Mouse (Mus musculus) forebrain, embryonic 12.5 days (tissue): ENCODE measurements around the gene Ggcx. TPM values are rescaled to one million over a fixed set of nuclear protein-coding genes. Genes with fewer than 3 reads are reported as not detected.

ENCODE experiments used
- ATAC-seq: fragments of 200-750 bp; cut with Nextera tagmentation; 2 replicates; pipeline ENCODE4 v1.8.0; 2017; ENCODE audit warnings: moderate TSS enrichment; ENCODE audit not compliant: low FRiP score
- H3K27ac ChIP-seq: fragments of 300-500 bp; sonication (generic); 2 replicates; pipeline ENCODE4 v1.5.1; 2016; ENCODE audit warnings: mild to moderate bottlenecking
- H3K27me3 ChIP-seq: fragments of 300-500 bp; sonication (generic); 2 replicates; pipeline ENCODE4 v1.6.1; 2016; ENCODE audit warnings: mild to moderate bottlenecking
- H3K36me3 ChIP-seq: fragments of 300-500 bp; sonication (generic); replicated peaks from 2 replicates; pipeline ENCODE4 v1.6.1; 2016; ENCODE audit warnings: mild to moderate bottlenecking
- H3K4me1 ChIP-seq: fragments of 300-500 bp; sonication (generic); 2 replicates; pipeline ENCODE4 v1.6.1; 2016
- H3K4me2 ChIP-seq: fragments of 300-500 bp; sonication (generic); 2 replicates; pipeline ENCODE4 v1.6.1; 2016; ENCODE audit warnings: mild to moderate bottlenecking, moderate library complexity
- H3K4me3 ChIP-seq: fragments of 300-500 bp; sonication (generic); replicated peaks from 2 replicates; pipeline ENCODE4 v1.5.1; 2016; ENCODE audit warnings: mild to moderate bottlenecking
- H3K9ac ChIP-seq: fragments of 300-500 bp; sonication (generic); 2 replicates; pipeline ENCODE4 v1.6.1; 2016; ENCODE audit warnings: mild to moderate bottlenecking
- H3K9me3 ChIP-seq: fragments of 300-500 bp; sonication (generic); 2 replicates; pipeline ENCODE4 v1.6.1; 2016
- WGBS: fragments of 180-500 bp; shearing (Covaris S2); methylation state at CpG from one replicate; pipeline ENCODE4 v1.1.7; 2016; 5-methylcytosine and 5-hydroxymethylcytosine counted together
- polyA plus RNA-seq: library from polyadenylated mRNA; unstranded; fragments of >200 nt; fragmentation: Nextera tagmentation; extraction: Ambion mirVana; gene quantifications from 2 replicates; pipeline ENCODE4 v1.2.1, GENCODE M21; 2016

Gene Ggcx
- polyA plus RNA-seq = 19.1 and 19.8 TPM in 2 replicates

GRCm38 (mm10) chr6:72414076-72414756, at the start of gene Ggcx:
Ggcx (plus strand) TSS chr6:72414308.
- Histone ChIP-seq H3K4me3 (peak within 1 kb of the TSS; percentile 78), H3K36me3 (peaks cover 16% of the 10 kb centered on the region), H3K9me3 (no peaks in the 10 kb centered on the region), H3K4me1 (peaks cover 18% of the 10 kb centered on the region), H3K27ac (no peak within 1 kb of the TSS), H3K9ac (peak within 1 kb of the TSS; percentile 83), H3K4me2 (peak within 1 kb of the TSS; percentile 81), H3K27me3 (0 out of 2 replicates have a peak, but pooled peaks cover 4% of the 10 kb centered on the region)
- 2% methylated on average over 33 of the region's 33 CpGs for WGBS
- ATAC-seq = peak; percentile 97

DNA sequence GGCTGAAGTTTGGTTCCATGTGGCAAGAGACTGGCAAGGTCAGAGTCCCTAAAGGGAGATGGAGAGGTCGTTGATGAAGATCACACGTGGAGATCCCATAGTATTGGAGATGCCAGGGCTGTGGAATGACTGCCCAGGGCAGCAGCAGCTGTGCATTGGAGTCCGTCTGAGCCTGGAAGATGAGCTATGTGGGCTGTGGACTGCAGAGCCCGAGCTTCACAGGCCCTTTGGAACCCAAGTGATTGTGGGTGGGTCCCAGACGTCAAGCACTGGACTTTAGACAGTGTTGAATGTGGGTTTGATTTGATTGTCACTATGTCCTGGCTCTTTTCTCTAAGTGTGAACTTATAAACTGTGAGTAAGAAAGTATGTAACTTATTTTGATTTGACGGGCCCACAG, 49.1 kb upstream of the Ggcx start:
- peaks cover 6% of the 10 kb centered on the region; the same call in 1 of the 2 replicates for H3K27me3 ChIP-seq
- H3K36me3 ChIP-seq = peaks cover 7% of the 10 kb centered on the region
- H3K27ac ChIP-seq = no peak overlapping the region
- H3K9ac ChIP-seq = no peak overlapping the region
- no peak overlapping the region for H3K4me3 ChIP-seq
- no peaks in the 10 kb centered on the region for H3K9me3 ChIP-seq
- no peak overlapping the region for H3K4me2 ChIP-seq
- ATAC-seq = no peak
- WGBS = 77% methylated on average over 6 of the region's 6 CpGs
- peaks cover 18% of the 10 kb centered on the region for H3K4me1 ChIP-seq

DNA sequence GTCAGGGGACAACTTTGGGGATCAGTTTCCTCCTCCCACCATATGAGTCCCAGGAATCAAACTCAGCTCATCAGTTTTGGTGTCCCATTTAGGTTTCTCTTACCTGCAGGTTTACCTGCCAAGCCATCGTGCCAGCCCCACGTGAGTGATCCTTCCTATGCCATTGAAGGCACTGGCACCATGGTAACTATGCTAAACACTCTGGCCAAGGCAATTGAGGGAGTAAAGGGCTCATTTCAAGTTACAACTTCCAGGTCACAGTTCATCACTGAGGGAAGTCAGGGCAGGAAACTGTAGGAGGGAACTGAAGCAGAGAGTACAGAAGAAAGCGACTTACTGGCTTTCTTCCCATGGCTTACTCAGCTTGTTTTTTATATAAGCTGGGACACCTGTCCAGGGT, 47.8 kb upstream of the Ggcx start:
- Histone ChIP-seq H3K27me3 (peaks cover 6% of the 10 kb centered on the region; the same call in 1 of the 2 replicates), H3K9ac (no peak overlapping the region), H3K4me2 (no peak overlapping the region), H3K4me1 (peaks cover 10% of the 10 kb centered on the region), H3K9me3 (no peaks in the 10 kb centered on the region), H3K4me3 (no peak overlapping the region), H3K36me3 (no peaks in the 10 kb centered on the region), H3K27ac (no peak overlapping the region)
- 60% methylated on average over 3 of the region's 3 CpGs for WGBS
- ATAC-seq = no peak

- no peak for ATAC-seq
- H3K36me3 ChIP-seq = no peaks in the 10 kb centered on the region
- WGBS = 78% methylated on average over 4 of the region's 4 CpGs
- H3K27me3 ChIP-seq = peaks cover 6% of the 10 kb centered on the region; the same call in 1 of the 2 replicates
- no peak within 1 kb of the TSS for H3K9ac ChIP-seq
- 0 out of 2 replicates have a peak, but pooled peaks cover 4% of the 10 kb centered on the region for H3K4me1 ChIP-seq
- no peaks in the 10 kb centered on the region for H3K9me3 ChIP-seq
- H3K4me3 ChIP-seq = no peak within 1 kb of the TSS
- H3K27ac ChIP-seq = no peak within 1 kb of the TSS
- H3K4me2 ChIP-seq = no peak within 1 kb of the TSS
Observed at GRCm38 (mm10) chr6:72366844-72367443, 47.2 kb upstream of the Ggcx start, which contains the start of gene Rnf181. Rnf181 (minus strand) TSS chr6:72366956.

DNA sequence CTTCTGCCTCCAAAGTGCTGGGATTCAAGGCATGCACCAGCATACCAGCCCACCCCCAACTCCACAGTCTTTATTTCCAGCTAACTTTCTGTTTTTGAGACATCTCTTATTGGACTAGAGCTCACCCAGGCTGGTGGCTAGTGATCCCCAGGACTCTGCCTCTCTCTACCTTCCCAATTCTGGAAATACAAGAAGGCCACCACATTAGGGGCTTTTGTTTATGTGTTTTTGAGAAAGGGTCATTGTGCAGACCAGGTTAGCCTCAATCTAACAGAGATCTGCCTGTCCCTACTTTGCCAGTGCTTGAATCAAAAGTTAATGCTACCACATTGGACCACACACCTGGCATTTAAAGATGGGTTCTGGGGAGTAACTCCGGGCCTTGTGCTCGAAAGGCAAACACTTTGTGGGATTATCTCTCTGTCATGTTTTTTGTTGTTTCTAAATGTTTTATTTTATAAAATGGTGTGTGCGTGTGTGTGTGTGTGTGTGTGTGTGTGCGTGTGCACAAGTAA, 46.6 kb upstream of the Ggcx start:
- no peak overlapping the region for H3K9ac ChIP-seq
- H3K4me1 ChIP-seq = 0 out of 2 replicates have a peak, but pooled peaks cover 4% of the 10 kb centered on the region
- no peaks in the 10 kb centered on the region for H3K36me3 ChIP-seq
- ATAC-seq = no peak
- peaks cover 10% of the 10 kb centered on the region; the same call in 1 of the 2 replicates for H3K27me3 ChIP-seq
- 72% methylated on average over 4 of the region's 4 CpGs for WGBS
- no peak overlapping the region for H3K4me2 ChIP-seq
- no peak overlapping the region for H3K27ac ChIP-seq
- H3K4me3 ChIP-seq = no peak overlapping the region
- H3K9me3 ChIP-seq = no peaks in the 10 kb centered on the region

DNA sequence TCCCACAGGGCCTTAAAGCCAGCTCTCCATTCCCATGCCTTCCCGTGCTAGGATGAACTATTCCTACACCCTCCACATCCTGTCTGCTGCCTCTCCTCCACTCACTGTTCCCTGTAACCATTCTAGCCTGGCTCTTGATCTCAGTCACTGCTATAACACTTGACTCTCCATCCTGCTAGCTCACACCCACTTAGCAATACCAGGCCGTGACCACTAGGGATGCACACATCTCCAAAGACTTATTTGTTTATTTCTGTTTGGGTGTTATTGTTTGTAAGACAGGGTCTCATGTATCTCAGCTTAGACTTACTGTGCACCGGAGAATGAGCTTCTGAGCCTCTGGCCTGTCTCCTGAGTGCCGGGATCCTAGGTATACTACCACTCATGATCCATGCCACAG, 44.6 kb upstream of the Ggcx start:
- Histone ChIP-seq H3K27ac (no peak overlapping the region), H3K27me3 (peaks cover 10% of the 10 kb centered on the region; the same call in 1 of the 2 replicates), H3K4me1 (no peaks in the 10 kb centered on the region), H3K9me3 (no peaks in the 10 kb centered on the region), H3K4me3 (no peak overlapping the region), H3K36me3 (no peaks in the 10 kb centered on the region), H3K9ac (no peak overlapping the region), H3K4me2 (no peak overlapping the region)
- WGBS = 88% methylated on average over 4 of the region's 4 CpGs
- ATAC-seq = no peak

- no peak for ATAC-seq
- Histone ChIP-seq H3K9me3 (no peaks in the 10 kb centered on the region), H3K27ac (no peak overlapping the region), H3K4me2 (no peak overlapping the region), H3K36me3 (no peaks in the 10 kb centered on the region), H3K9ac (no peak overlapping the region), H3K4me1 (no peaks in the 10 kb centered on the region), H3K27me3 (peaks cover 7% of the 10 kb centered on the region; the same call in 1 of the 2 replicates), H3K4me3 (no peak overlapping the region)
- WGBS = 82% methylated on average over 12 of the region's 12 CpGs
Observed at GRCm38 (mm10) chr6:72370091-72370490, 44.0 kb upstream of the Ggcx start.

DNA sequence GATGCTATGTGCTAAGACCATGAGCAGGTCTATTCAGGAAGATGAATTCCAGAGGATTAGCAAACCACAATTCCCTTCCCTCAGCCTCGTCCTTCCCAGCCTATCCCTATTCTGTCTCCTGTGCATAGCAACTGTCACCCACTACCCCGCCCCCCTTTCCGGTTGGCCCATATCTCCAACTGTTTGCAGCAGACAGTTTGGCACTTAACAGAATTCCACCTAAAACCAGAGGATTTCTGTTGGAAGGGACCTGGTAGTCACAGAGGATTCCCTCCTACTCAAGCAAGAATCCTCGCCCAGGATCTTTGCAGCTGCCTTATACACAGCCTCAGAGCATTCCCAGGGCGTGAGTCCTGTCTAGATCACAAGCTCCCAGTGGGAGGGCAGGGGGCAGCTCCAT, 43.0 kb upstream of the Ggcx start:
- Histone ChIP-seq H3K9me3 (no peaks in the 10 kb centered on the region), H3K27me3 (peaks cover 7% of the 10 kb centered on the region; the same call in 1 of the 2 replicates), H3K9ac (no peak overlapping the region), H3K36me3 (no peaks in the 10 kb centered on the region), H3K4me3 (no peak overlapping the region), H3K4me2 (no peak overlapping the region), H3K4me1 (no peaks in the 10 kb centered on the region), H3K27ac (no peak overlapping the region)
- 49% methylated on average over 5 of the region's 5 CpGs for WGBS
- ATAC-seq = no peak

- no peak overlapping the region for H3K4me3 ChIP-seq
- H3K4me1 ChIP-seq = no peaks in the 10 kb centered on the region
- no peaks in the 10 kb centered on the region for H3K9me3 ChIP-seq
- ATAC-seq = no peak
- no peak overlapping the region for H3K27ac ChIP-seq
- no peak overlapping the region for H3K9ac ChIP-seq
- peaks cover 7% of the 10 kb centered on the region; the same call in 1 of the 2 replicates for H3K27me3 ChIP-seq
- no peaks in the 10 kb centered on the region for H3K36me3 ChIP-seq
- 38% methylated on average over 1 of the region's 1 CpGs for WGBS
- H3K4me2 ChIP-seq = no peak overlapping the region
Observed at GRCm38 (mm10) chr6:72371571-72371970, 42.5 kb upstream of the Ggcx start.

DNA sequence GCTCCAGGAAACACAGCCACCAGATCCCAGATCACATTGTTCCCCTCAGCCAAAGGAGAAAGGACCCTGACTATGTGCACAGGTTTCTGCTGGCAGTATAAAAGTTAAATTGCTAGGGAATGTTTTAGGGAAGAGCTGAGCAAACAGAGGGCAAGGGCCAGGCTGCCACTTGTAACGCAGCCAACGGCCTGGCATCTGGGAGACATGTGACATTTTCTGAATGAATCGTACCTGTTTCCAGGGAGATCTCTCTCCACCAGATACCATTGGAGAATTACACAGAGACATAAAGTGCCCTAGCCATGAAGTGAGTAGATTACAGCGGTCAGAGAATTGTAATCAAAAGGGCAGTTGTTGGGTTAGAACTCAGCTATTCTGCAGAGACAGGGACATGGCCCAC, 40.9 kb upstream of the Ggcx start:
- WGBS = 89% methylated on average over 4 of the region's 4 CpGs
- Histone ChIP-seq H3K36me3 (no peaks in the 10 kb centered on the region), H3K27me3 (peaks cover 5% of the 10 kb centered on the region; the same call in 1 of the 2 replicates), H3K4me2 (no peak overlapping the region), H3K4me1 (no peaks in the 10 kb centered on the region), H3K4me3 (no peak overlapping the region), H3K9me3 (no peaks in the 10 kb centered on the region), H3K27ac (no peak overlapping the region), H3K9ac (no peak overlapping the region)
- ATAC-seq = no peak

- WGBS = 80% methylated on average over 7 of the region's 7 CpGs
- no peak overlapping the region for H3K27ac ChIP-seq
- H3K4me3 ChIP-seq = no peak overlapping the region
- H3K27me3 ChIP-seq = peaks cover 15% of the 10 kb centered on the region
- H3K4me1 ChIP-seq = no peaks in the 10 kb centered on the region
- no peak overlapping the region for H3K4me2 ChIP-seq
- H3K9me3 ChIP-seq = no peaks in the 10 kb centered on the region
- ATAC-seq = no peak
- no peaks in the 10 kb centered on the region for H3K36me3 ChIP-seq
- H3K9ac ChIP-seq = no peak overlapping the region
Observed at GRCm38 (mm10) chr6:72374206-72374605, 39.9 kb upstream of the Ggcx start.

DNA sequence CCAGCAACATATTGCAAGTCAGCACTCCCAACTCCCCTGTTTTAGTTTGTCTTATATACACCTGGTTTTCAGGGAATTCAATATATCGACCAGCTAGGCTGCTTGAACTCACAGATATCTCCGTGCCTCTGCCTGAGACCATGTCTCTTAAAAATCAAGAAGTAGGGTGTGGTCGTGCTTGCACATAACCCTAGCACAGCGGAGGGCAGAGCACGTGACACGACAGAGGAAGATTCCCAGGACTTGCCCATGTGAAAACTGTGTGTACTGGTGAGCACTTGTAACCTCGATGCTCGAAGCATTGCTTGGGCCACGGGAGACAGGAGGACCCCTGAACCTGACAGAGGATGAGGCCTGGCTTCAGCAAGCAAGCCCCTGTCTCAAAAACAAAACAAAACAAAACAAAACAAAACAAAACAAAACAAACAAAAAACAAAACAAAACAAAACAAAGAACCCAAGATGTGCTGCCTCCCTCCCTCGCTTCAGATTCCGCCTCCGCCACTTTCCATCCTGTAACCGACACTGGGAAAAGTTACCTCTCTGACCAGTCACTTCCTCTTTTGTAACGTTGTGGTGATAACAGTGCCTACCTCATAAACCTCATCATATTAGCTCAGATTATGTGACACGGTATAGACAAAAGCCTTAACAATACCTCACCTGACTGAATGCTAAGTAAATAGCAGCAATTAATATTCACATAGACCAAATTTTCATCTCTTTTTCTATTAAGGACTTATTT, 39.1 kb upstream of the Ggcx start:
- Histone ChIP-seq H3K9ac (no peak overlapping the region), H3K27ac (no peak overlapping the region), H3K36me3 (no peaks in the 10 kb centered on the region), H3K4me3 (no peak overlapping the region), H3K27me3 (peaks cover 23% of the 10 kb centered on the region), H3K4me2 (no peak overlapping the region), H3K4me1 (0 out of 2 replicates have a peak, but pooled peaks cover 2% of the 10 kb centered on the region), H3K9me3 (no peaks in the 10 kb centered on the region)
- 88% methylated on average over 15 of the region's 15 CpGs for WGBS
- no peak for ATAC-seq
